Mouse (Mus musculus): ENCODE measurements around the gene Hes7.
"Not testable (repeated sequence)": the region's sequence is repeated elsewhere in the genome, so short reads cannot be mapped to it uniquely, and the experiment has no call there.

Gene Hes7

DNA sequence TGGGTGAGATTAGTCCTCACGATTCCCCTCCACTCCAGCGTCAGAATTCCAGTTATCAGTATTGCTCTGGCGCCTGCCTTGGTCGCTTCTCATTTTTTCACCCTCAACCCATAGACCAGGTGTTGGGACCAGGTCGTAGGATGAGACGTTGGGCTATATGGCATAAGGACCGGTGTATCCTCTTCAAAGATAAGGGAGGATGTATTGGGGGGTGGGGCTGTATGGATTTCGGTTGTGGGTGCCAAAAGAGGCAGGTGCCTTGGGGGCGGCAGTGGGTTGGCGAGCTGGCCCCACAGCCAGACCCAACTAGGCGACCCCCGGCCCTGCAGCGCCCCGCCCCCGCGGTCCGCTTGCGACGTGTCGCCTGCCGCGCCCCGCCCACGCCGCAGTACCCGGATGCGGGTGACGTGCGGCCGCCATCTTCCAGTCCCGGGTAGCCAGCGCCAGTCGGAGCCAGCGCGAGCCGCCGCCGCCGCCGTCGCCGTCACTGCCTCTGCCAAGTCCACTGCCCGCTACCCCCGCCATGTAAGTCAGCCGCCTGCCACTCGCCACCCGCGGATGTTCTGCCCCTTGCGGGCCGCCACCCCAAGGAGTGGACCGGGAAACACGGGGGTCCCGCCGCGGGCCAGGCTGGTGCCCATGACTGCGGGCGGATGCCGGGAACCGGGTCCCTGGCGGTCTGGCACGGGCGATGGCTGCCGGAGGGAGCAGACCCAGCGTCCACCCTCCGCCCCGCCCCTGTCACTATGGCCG, 31.9 kb upstream of the Hes7 start, which contains the start of gene Vamp2:
Vamp2 (plus strand) TSS at position 388 of the 753 bp plus-strand sequence.
- DNase-seq, result peak; percentile 94

DNA sequence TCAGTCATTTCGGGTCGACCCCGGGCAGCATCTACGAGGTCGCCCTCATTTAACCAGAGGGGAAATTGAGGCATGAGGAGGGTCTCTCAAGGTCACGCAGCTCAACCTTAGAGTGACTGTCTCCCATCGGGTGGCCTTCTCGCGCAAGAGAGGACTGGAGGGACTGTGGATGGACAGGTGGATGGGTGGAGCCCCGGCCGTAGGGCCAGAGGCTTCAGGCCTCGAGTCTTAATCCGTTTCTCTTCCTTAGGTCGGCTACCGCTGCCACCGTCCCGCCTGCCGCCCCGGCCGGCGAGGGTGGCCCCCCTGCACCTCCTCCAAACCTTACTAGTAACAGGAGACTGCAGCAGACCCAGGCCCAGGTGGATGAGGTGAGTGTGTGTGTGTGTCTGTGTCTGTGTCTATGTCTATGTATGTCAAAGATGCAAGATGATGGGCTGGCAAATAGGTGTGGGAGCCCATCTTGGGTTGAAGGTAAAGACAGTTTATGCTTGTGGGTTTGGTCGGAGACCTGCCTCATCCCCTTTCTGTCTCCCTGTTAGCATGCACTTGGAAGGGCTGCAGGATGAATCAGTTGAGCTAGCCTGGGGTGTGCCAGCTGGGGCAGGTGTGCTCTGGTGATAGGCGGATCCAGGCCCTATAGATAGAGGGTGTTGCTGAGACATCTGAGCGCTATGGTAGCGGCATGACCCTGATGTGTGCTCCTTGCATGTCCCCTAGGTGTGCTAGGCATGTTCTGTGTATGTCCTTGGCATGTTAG, 31.2 kb upstream of the Hes7 start:
- DNase-seq, result no peak

DNA sequence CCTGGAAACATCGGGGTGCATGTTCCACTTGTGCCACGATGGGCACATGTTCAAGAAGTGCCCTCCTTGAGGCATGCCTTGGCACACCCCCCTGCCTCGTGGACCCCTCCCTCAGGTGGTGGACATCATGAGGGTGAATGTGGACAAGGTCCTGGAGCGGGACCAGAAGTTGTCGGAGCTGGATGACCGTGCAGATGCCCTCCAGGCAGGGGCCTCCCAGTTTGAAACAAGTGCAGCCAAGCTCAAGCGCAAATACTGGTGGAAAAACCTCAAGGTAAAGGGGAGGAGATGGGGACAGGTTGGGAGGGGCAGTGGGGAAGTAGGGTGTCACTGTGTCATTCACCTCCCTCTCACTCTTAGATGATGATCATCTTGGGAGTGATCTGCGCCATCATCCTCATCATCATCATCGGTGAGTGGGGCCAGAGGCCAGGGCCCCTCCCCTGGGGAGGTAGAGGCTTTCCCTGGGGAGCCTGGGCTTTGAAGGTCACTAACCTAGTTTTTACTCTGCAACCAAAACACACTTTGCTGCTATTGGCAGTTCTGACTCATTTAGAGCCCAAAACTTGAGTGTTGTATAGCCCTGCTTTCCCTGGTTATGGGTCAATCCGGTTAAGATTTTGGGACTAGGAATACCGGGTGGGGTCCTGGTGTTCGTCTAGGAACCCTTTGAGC, 30.5 kb upstream of the Hes7 start:
- DNase-seq, result no peak

DNA sequence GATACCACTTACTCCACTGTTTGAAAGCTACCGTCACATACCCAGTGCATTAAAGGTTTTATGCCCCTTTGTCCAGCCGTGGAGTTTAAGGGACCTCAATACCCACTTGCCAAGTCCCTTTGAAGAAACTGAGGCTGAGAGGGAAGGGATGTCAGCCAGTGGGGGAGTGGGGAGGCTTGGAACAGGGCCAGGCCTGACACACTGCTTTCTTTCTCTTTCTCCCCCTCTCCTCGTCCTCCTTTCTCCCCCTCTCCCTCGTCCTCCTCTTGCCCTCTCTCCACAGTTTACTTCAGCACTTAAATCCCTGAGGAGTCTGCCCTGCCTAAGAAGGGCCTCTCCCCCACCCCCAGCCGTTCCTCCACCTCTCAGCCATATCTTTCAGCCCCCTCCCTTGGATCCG, 29.8 kb upstream of the Hes7 start:
- no peak for DNase-seq

DNA sequence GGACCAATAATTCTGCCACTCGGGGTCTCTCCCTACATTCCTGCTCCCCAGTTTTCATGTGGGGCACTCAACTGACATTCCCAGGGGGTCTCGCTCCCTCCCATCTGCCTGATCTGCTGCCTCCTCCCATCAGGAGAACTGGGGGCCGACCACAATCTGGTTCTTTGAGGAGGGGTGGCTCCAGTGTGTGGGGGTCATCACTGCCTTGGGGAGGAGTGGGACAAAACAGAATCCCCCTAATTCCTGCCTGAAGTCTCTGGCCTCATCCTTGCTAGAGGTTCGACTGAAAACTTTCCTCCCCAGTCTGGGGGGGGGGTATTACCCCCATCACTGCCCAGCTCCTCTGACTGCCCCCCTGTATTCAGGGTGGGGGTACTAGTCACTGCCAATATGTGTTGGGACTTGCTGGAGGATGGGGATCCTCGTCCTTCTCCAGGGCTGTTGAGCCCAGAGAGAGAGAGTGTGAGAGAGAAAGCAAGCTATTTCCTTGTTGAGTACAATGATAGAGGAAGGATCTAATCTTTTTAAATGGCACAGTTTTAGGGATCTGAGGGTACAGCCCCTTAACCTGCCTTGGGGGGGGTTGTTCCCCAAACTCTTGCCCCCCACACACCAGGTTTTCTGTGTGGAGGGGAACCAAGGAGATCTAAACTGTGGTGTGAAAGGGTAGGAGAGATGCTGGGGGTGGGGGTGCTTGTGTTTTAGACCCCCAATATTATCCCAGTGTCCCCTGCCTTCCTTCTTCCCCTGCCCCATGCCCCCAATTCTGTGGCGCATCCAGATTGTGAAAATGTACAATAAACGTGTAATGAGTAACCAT, 28.4 kb upstream of the Hes7 start:
- no peak for DNase-seq

DNA sequence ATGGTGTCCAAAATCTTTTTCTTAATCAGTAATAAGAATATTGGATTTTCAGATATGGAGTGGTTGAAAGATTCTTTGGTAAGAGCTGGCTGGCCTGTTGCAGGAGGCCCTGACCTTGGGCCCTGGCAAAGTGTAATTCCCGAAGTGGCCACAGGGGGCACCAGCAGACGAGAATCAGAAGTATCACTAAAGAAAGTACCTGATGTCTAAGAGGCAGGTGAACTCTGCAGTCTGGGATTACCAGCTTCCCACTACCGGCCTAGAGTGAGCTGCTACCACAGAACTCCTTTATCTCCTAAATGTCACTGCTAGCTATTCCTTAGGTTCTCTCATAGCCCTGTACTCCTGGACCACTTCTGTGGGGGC, 27.8 kb upstream of the Hes7 start:
- peak; percentile 81 for DNase-seq

DNA sequence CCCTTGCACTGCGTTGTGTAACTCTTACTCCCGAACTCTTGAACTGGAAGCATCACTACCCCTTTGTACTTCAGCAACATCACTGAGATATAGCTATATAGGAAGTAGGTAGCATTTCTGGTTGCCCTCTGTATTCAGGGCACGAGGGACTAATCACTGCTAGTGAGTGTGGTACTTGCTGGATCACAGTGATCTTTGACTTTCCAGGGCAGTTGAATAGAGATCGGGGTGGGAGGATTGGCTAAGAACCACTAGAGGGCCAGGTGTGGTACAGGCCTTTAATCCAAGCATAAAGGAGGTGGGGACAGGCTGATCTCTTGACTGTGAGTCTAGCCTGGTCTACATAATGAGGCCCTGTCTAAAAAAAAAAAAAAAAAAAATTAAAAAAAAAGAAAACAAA, 27.3 kb upstream of the Hes7 start:
- DNase-seq, result no peak

DNA sequence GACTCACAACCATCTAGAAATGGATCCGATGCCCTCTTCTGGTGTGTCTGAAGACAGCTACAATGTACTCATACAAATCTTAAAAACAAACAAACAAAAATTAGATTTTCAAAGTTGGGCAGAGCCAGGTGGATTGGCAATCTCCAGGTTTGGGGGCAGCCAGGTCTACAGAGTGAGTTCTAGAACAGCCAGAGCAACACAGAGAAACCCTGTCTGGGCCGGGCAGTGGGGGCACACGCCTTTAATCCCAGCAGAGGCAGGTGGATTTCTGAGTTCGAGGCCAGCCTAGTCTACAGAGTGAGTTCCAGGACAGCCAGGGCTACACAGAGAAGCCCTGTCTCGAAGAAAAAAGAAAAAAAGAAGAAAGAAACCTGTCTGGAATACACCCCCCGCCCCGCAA, 26.3 kb upstream of the Hes7 start:
- DNase-seq, result not testable (repeated sequence)

DNA sequence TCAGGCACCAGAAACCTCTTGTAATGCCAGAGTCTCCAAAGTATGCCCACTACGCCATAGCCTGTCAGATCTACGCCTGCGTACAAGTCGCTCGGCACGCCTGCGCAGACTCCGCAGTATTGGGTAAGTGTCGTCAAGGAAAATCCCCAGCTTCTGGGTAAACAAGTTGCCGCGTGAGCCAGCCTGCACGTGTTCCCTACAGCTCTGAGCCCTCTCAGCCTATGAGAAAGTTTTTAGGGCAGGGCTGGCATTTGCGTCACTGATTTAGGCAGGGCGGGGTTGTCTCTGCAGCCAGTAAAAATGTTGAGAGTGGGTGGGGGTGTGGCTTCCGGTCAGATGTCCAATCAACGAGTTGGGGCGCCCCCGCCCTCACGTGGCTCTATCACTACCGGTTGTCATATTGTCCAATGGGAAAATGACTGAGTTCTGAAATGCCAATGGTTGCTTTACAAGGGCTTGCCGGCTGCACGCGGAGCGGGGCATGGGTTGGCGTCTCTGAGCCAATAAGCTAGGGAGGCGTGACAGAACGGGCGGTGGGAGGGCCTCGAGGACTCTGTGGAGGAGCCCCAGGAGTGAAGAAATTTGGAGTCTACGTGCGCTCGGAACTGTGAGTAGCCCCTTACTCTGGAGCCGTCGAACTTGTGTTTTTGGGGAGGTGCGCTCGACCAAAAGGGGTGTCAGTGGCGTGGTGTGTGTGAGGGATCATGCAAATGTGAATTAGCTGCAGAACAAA, 25.3 kb upstream of the Hes7 start, which contains the start of gene Per1:
Per1 (plus strand) TSS at position 521 of the 733 bp plus-strand sequence.
- DNase-seq, result peak; percentile 100

DNA sequence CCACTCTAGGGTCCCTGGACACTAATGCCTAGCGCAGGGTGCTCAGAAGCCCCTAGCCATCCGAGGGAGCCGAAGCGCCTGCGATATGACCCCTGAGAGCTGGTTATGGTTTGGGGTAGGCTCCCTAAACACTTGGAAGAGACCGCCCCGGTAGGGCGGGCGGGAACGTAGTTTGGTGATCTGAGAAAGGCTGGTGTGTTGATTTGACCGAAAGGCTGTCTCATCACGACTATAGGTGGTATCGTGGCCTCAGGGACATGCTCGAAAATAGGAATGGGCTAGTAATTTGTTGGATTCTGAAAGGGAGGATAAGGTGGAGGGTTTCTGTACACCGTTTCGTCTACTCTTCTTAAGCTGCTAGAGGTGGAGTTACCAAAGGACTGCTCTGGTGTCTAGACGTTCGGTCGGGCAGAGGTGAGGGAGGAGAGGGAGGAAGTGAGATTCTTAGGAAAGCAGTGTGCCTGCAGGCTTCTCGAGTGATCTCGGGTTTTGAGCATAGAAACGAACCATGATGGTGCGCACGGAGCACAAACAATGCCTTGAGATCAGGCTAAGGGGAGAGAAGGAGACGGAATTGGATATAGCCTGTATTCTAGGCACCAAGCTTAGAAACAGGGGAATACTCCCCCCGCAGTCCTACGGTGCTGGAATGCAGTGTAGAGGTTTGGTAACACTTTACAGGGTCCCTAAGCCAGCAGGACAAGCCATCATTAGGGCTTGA, 24.5 kb upstream of the Hes7 start:
- DNase-seq, result peak; percentile 27

DNA sequence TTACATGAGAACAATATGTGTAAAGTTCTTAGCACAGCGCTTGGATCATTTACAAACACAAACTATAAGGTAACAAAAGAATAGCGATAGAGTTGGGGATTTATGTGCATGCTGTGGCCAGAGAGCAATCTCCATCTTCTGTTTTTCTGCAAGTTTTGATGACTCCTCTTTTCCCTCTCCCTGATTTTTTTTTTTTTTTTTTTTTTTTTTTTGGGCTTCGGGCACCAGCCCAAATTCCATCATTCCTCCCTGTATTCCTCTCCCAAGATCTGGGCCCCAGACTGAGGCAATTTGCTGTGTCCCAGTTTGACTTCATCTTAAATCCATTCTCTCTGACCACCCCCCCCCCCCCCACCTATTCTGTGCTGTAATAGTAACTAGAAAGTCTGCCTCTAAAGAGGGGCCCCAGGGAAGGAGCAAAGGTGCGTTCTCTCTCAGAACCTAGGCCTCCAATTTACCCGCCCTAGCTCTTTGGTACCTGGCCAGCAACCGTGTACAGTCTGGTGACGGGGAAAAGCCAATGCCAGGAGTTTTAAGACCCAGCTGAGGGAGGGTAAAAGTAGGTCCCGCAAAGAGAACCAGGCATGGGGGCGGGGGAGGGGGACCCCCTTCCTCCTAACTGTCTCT, 23.7 kb upstream of the Hes7 start:
- DNase-seq, result no peak

DNA sequence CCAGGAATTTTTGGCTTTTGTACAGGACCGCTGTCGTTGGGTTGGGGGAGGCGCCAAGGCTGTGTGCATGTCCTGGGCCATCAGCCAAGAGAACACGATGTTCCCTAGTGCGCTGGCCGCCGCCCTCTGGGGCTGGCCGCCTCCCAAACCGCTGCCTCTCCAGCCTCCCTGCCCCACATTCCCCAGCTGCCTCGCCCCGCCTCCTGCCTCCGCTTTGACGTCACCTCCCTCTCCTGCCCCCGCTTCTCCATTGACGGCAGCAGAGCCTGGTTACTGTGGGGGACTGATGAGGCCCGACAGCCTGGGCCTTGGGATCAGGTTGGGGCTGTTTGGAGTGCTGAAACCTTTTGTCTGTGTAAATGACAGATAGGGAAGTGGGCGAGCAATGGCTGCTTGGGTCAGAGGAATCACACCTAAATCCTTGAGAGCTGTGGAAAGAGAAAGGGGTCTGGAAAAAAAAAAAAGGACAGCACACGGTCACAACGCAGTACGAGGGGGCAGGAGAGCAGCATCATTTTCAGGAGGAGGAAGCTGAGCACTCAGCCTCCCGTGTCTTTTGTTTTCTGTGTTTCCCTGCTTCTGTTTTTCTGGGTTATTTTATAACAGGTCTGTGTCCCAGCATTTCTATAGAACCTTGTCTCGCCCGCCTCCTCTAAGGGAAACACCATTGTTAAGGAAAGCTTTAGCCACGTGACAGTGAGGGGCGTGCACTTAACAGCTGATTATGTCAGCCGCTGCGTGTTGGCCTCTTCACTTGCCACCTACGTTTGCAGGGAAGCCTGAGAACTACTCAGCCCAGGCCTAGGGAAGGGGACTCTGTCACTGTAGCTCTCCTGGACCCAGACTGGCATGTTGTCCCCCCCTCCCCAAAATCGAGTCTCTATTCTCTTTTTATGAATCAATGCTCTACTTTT, 23.0 kb upstream of the Hes7 start:
- peak; percentile 97 for DNase-seq

DNA sequence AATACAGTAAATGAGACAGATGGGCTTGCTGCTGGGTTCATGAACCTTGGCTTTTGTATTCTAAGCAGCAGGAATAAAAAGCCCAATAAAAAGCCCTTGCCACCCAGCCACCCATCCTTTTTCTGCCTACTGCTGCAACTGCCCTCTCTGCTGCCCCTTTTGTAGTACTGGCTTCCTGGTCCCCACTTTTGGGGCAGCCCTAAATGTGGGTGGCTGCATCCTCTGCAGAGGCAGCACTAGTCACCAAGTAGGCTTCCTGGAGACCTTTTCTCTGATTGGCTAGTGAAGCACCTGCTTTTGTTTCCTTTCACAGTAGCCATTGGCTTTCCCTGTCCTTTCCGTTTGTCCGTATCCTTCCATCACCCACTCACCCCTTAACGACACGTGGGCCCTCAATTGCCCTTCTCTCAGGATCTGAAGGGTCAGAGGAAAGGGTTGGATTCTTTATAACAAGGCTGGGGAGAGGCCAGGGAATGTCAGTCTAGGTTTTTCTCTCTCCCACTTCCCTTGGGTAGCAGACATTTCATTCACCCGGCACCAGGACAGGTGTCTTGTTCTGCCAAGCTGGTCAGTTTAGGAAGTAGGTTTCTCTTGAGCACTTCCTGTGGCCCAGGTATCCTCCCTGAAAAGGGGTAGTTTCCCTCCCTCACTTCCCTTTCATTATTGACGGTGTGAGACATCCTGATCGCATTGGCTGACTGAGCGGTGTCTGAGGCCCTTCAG, 22.0 kb upstream of the Hes7 start:
- no peak for DNase-seq

DNA sequence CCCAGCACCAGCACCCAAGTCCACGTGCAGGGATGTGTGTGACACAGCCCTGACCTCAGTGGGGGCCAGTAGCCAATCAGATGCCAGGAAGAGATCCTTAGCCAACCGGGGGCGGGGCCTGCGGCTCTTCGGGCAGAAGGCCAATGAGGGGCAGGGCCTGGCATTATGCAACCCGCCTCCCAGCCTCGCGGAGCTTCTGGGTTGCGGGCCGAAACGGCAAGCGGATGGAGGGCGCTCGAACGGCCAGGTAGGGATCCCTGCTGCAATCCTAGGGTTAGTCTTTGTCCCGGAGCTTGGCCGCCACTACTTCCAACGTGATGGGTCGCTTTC, 21.5 kb upstream of the Hes7 start:
- DNase-seq, result peak; percentile 97

DNA sequence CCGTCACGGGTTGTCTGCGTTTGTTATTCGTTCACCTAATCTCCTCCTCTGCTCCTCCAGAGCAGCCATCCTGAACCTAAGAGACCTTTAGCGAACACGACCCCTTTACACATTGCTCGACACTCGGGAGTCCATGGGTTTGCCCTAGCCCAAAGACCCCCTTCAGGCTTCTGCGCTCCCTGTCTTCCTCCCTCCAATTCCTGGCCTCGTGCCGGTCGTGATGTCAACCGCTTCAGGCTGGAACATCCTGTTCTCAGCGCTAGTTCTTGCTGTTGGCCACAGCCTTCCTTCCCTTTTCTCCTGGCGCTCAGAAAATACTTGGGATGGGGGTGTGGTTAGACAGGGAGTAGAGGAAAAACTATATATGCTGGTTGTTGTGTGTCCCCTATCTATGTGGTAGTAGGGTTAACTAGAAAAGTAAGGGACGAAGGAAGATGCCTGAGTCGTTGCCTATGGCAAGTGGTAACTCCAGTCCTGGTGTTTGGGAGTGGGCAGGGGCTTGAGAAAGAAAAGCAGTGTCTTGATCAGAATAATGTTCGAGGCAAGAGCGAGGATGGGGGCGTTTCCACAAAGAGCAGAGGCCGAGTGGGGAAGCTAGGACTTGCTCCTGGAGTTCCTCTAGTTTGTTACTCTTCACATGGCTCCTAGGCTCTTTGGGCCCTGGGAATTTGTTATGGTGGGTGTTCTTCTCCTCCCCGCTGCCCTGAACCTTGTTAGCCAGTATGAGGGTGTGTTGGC, 20.9 kb upstream of the Hes7 start:
- peak; percentile 44 for DNase-seq

DNA sequence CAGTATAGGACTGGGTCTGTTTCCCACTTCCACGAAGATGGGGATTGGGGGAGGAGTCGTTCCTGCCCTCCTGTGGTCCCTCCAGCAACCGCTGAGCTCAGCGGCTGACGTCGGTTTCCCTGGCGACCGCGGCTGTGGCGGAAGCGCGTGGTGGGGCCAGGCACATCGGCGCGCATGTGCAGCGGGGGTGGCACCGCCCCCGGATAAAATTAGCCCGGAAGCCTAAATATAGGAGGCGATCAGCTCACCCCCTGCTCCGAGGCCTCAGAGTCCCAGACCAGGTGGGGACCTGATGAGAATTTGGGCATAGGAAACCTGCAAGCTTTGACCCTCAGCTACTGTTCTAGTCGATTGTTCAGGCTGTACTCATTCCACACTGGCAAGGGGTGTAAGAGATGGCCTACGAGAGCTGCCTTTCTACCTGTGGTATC, 20.3 kb upstream of the Hes7 start:
- peak; percentile 92 for DNase-seq

DNA sequence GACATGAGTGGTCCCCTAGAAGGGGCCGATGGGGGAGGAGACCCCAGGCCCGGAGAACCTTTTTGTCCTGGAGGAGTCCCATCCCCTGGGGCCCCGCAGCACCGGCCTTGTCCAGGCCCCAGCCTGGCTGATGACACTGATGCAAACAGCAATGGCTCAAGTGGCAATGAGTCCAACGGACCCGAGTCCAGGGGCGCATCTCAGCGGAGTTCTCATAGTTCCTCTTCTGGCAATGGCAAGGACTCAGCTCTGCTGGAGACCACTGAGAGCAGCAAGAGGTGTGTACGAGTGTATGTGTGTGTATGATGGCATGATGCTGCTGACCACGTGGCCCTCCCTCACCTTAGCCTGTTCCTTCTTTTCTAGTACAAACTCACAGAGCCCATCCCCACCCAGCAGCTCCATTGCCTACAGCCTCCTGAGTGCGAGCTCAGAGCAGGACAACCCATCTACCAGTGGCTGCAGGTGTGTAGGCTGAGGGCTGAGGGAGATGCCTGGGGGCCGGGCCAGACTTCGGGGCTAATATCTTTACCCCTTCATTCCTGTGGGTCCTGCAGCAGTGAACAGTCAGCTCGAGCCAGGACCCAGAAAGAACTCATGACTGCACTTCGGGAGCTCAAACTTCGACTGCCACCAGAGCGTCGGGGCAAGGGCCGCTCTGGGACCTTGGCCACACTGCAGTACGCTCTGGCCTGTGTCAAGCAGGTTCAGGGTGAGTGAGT, 19.4 kb upstream of the Hes7 start:
- no peak for DNase-seq

Measured in retina, postnatal 1 day (tissue).